Mouse (Mus musculus) monocyte, adult 2 months (primary cell): Measurements from ENCODE around the gene Map3k11.
A peak's percentile ranks its signal among the peaks of the same experiment; 100 is the strongest.
"Not testable (repeated sequence)": the region's sequence is repeated elsewhere in the genome, so short reads cannot be mapped to it uniquely, and the experiment has no call there.

Source experiments
- DNase-seq, 2 experiments: peaks; one replicate each; pipeline ENCODE4 v3.0.0; 2022; ENCODE audit warnings: low spot score in 2 of 2, low read depth in 1 of 2

Gene Map3k11

GRCm38 (mm10) chr19:5665465-5665864, 23.1 kb upstream of the Map3k11 start:
- no peak for DNase-seq

GRCm38 (mm10) chr19:5666386-5666785, 22.2 kb upstream of the Map3k11 start:
- DNase-seq, result no peak

- DNase-seq, result no peak
Measured at GRCm38 (mm10) chr19:5668372-5668771, 20.2 kb upstream of the Map3k11 start.

- no peak for DNase-seq
Measured at GRCm38 (mm10) chr19:5680432-5680831, 8.1 kb upstream of the Map3k11 start.

- DNase-seq, result no peak
Measured at GRCm38 (mm10) chr19:5684236-5684635, 4.3 kb upstream of the Map3k11 start.

- DNase-seq, result no peak
Measured at GRCm38 (mm10) chr19:5684985-5685384, 3.6 kb upstream of the Map3k11 start.

GRCm38 (mm10) chr19:5685431-5685830, 3.1 kb upstream of the Map3k11 start:
- DNase-seq, result no peak

- DNase-seq, result no peak
Measured at GRCm38 (mm10) chr19:5685861-5686260, 2.7 kb upstream of the Map3k11 start.

- no peak for DNase-seq
Measured at GRCm38 (mm10) chr19:5686437-5686836, 2.1 kb upstream of the Map3k11 start.

GRCm38 (mm10) chr19:5686954-5687353, 1.6 kb upstream of the Map3k11 start:
- DNase-seq, result not testable (repeated sequence)

- no peak for DNase-seq
Measured at GRCm38 (mm10) chr19:5687738-5688137, 804 bp upstream of the Map3k11 start.

- DNase-seq, result no peak
Measured at GRCm38 (mm10) chr19:5689088-5689428, 516 bp downstream of the Map3k11 start.

- DNase-seq, result peak; percentile 71 to 81
Measured at GRCm38 (mm10) chr19:5689565-5690342, 1.2 kb downstream of the Map3k11 start.

- no peak for DNase-seq
Measured at GRCm38 (mm10) chr19:5690343-5690735, 1.8 kb downstream of the Map3k11 start.

- DNase-seq, result no peak
Measured at GRCm38 (mm10) chr19:5691601-5692000, 3.1 kb downstream of the Map3k11 start.

- peak in 1 of 2 experiments; percentile 37 for DNase-seq
Measured at GRCm38 (mm10) chr19:5692086-5692912, 3.8 kb downstream of the Map3k11 start.

- no peak for DNase-seq
Measured at GRCm38 (mm10) chr19:5692913-5693396, 4.4 kb downstream of the Map3k11 start.

GRCm38 (mm10) chr19:5693801-5694200, 5.3 kb downstream of the Map3k11 start:
- DNase-seq, result no peak

GRCm38 (mm10) chr19:5695849-5696462, 7.4 kb downstream of the Map3k11 start:
- no peak for DNase-seq

- no peak for DNase-seq
Measured at GRCm38 (mm10) chr19:5704163-5704800, 15.7 kb downstream of the Map3k11 start, which contains the start of gene Kcnk7. Kcnk7 (plus strand) TSS chr19:5704367.
